Mouse (Mus musculus) lung, embryonic 15.5 days (tissue): ENCODE data around the gene Map7. TPM values are rescaled to one million over a fixed set of nuclear protein-coding genes. Genes with fewer than 3 reads are reported as not detected.
A peak's percentile ranks its signal among the peaks of the same experiment; 100 is the strongest.

Experiments
- ATAC-seq: fragments of 200-750 bp; cut with Nextera tagmentation; 2 replicates; pipeline ENCODE4 v1.8.0; 2017; ENCODE audit warnings: moderate number of reproducible peaks, borderline replicate concordance; ENCODE audit not compliant: low FRiP score, low TSS enrichment; ENCODE audit errors: extremely low read depth
- H3K27ac ChIP-seq: fragments of 300-500 bp; sonication (generic); 2 replicates; pipeline ENCODE4 v1.5.1; 2015; ENCODE audit warnings: moderate library complexity, mild to moderate bottlenecking, inconsistent platforms
- H3K27me3 ChIP-seq: fragments of 300-500 bp; sonication (generic); 2 replicates; pipeline ENCODE4 v1.6.1; 2015; ENCODE audit warnings: inconsistent platforms
- H3K36me3 ChIP-seq: fragments of 300-500 bp; sonication (generic); 2 replicates; pipeline ENCODE4 v1.6.1; 2015; ENCODE audit warnings: inconsistent platforms
- H3K4me1 ChIP-seq: fragments of 300-500 bp; sonication (generic); 2 replicates; pipeline ENCODE4 v1.6.1; 2015; ENCODE audit warnings: inconsistent platforms
- H3K4me2 ChIP-seq: fragments of 300-500 bp; sonication (generic); 2 replicates; pipeline ENCODE4 v1.6.1; 2015; ENCODE audit warnings: inconsistent platforms, mild to moderate bottlenecking, moderate library complexity
- H3K4me3 ChIP-seq: fragments of 300-500 bp; sonication (generic); 2 replicates; pipeline ENCODE4 v1.5.1; 2015; ENCODE audit warnings: mild to moderate bottlenecking, inconsistent platforms
- H3K9ac ChIP-seq: fragments of 300-500 bp; sonication (generic); 2 replicates; pipeline ENCODE4 v1.6.1; 2015; ENCODE audit warnings: inconsistent platforms
- H3K9me3 ChIP-seq: fragments of 300-500 bp; sonication (generic); 2 replicates; pipeline ENCODE4 v1.6.1; 2016; ENCODE audit warnings: inconsistent platforms
- WGBS: fragments of 180-500 bp; shearing (Covaris S2); methylation state at CpG from one replicate; pipeline ENCODE4 v1.1.7; 2015; 5-methylcytosine and 5-hydroxymethylcytosine counted together
- polyA plus RNA-seq: library from polyadenylated mRNA; unstranded; fragments of >200 nt; fragmentation: Nextera tagmentation; extraction: Ambion mirVana; gene quantifications from 2 replicates; pipeline ENCODE4 v1.2.1, GENCODE M21; 2015

The Map7 gene
- polyA plus RNA-seq = 12.2 and 13.0 TPM in 2 replicates

- H3K4me3 ChIP-seq = peak within 1 kb of the TSS; percentile 69
- ATAC-seq = no peak
- peak within 1 kb of the TSS; percentile 68 for H3K9ac ChIP-seq
- H3K36me3 ChIP-seq = no peaks in the 10 kb centered on the region
- H3K27ac ChIP-seq = peak within 1 kb of the TSS; percentile 56
- H3K9me3 ChIP-seq = no peaks in the 10 kb centered on the region
- H3K4me2 ChIP-seq = peak within 1 kb of the TSS; percentile 95
- 3% methylated on average over 51 of the region's 51 CpGs for WGBS
- H3K4me1 ChIP-seq = 0 out of 2 replicates have a peak, but pooled peaks cover 11% of the 10 kb centered on the region
- peaks cover 38% of the 10 kb centered on the region for H3K27me3 ChIP-seq
Observed at GRCm38 (mm10) chr10:20148130-20148772, at the start of gene Map7. TSS of gene Map7 (plus strand) at chr10:20148471.

DNA sequence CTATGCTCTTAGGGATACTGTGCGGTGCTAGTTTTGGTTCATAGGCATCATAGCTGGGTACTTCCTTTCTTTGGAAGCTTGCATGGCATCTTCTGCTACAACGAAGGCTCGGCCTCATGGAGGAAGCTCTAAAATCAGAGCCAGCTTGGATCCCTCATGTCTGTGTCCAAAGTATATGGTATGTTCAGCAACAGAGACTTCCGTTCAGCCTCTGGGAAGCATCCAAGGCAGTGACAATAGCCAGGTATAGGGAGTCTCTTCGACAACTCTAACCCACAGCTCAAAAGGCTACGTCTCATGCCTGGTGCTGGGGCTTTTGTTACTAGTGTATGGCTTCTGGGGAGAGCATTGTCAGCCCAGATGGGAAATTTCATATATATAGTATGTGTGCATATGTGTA is 46.8 kb upstream of the Map7 start:
- Histone ChIP-seq H3K9ac (no peak overlapping the region), H3K9me3 (no peaks in the 10 kb centered on the region), H3K4me2 (no peak overlapping the region), H3K27ac (no peak overlapping the region), H3K4me3 (no peak overlapping the region), H3K4me1 (peaks cover 10% of the 10 kb centered on the region; the same call in 1 of the 2 replicates), H3K27me3 (no peaks in the 10 kb centered on the region), H3K36me3 (no peaks in the 10 kb centered on the region)
- no peak for ATAC-seq
- 94% methylated on average over 6 of the region's 6 CpGs for WGBS

- Histone ChIP-seq H3K4me1 (peaks cover 10% of the 10 kb centered on the region; the same call in 1 of the 2 replicates), H3K36me3 (no peaks in the 10 kb centered on the region), H3K4me2 (no peak overlapping the region), H3K9me3 (no peaks in the 10 kb centered on the region), H3K27me3 (no peaks in the 10 kb centered on the region), H3K27ac (no peak overlapping the region), H3K4me3 (no peak overlapping the region), H3K9ac (no peak overlapping the region)
- ATAC-seq = peak; percentile 78
- 49% methylated on average over 8 of the region's 8 CpGs for WGBS
Observed at GRCm38 (mm10) chr10:20104271-20104931, 43.9 kb upstream of the Map7 start.

- peaks cover 10% of the 10 kb centered on the region; the same call in 1 of the 2 replicates for H3K4me1 ChIP-seq
- H3K36me3 ChIP-seq = no peaks in the 10 kb centered on the region
- WGBS = 71% methylated on average over 4 of the region's 4 CpGs
- no peak overlapping the region for H3K4me2 ChIP-seq
- H3K9ac ChIP-seq = no peak overlapping the region
- H3K9me3 ChIP-seq = no peaks in the 10 kb centered on the region
- no peaks in the 10 kb centered on the region for H3K27me3 ChIP-seq
- ATAC-seq = no peak
- H3K4me3 ChIP-seq = no peak overlapping the region
- H3K27ac ChIP-seq = no peak overlapping the region
Observed at GRCm38 (mm10) chr10:20105575-20105974, 42.7 kb upstream of the Map7 start.

DNA sequence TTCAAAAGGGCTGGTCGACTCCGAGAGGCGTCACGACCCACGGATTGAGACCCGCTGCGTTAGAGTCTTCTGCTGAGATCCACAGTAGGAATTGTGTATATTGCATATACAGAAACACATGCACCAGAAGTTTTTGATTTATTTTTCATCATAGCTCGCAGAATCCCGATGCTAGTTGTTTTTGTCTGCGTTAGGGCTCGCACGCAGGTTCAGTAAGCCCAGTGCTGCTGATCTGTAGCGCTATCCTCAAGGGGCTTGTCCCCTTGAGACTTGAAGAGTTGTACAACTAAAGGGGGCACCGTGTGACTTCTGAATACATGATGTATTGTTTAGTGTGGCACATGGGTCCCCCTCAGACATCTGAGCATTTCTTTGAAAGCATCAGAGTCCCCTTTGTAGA is 41.2 kb upstream of the Map7 start:
- WGBS = 84% methylated on average over 14 of the region's 14 CpGs
- no peak overlapping the region for H3K9ac ChIP-seq

GRCm38 (mm10) chr10:20111508-20111907 is 36.8 kb upstream of the Map7 start:
- no peak overlapping the region for H3K27ac ChIP-seq
- H3K4me3 ChIP-seq = no peak overlapping the region
- H3K4me1 ChIP-seq = peaks cover 4% of the 10 kb centered on the region; the same call in 1 of the 2 replicates
- WGBS = 86% methylated on average over 5 of the region's 5 CpGs
- no peaks in the 10 kb centered on the region for H3K36me3 ChIP-seq
- ATAC-seq = no peak
- no peak overlapping the region for H3K9ac ChIP-seq
- no peaks in the 10 kb centered on the region for H3K27me3 ChIP-seq
- H3K4me2 ChIP-seq = no peak overlapping the region
- H3K9me3 ChIP-seq = no peaks in the 10 kb centered on the region

More for the DNA sequence above, 41.2 kb upstream of the Map7 start:
- no peak overlapping the region for H3K27ac ChIP-seq
- H3K4me1 ChIP-seq = peaks cover 11% of the 10 kb centered on the region; the same call in 1 of the 2 replicates
- H3K27me3 ChIP-seq = no peaks in the 10 kb centered on the region
- H3K4me2 ChIP-seq = no peak overlapping the region
- no peak overlapping the region for H3K4me3 ChIP-seq
- ATAC-seq = no peak
- no peaks in the 10 kb centered on the region for H3K36me3 ChIP-seq
- no peaks in the 10 kb centered on the region for H3K9me3 ChIP-seq

- Histone ChIP-seq H3K9ac (no peak overlapping the region), H3K36me3 (no peaks in the 10 kb centered on the region), H3K27ac (no peak overlapping the region), H3K4me1 (peaks cover 4% of the 10 kb centered on the region; the same call in 1 of the 2 replicates), H3K4me3 (no peak overlapping the region), H3K27me3 (no peaks in the 10 kb centered on the region), H3K4me2 (no peak overlapping the region), H3K9me3 (no peaks in the 10 kb centered on the region)
- WGBS = 63% methylated on average over 18 of the region's 18 CpGs
- peak; percentile 19; the same call in 1 of the 2 replicates for ATAC-seq
Observed at GRCm38 (mm10) chr10:20112026-20112973, 36.0 kb upstream of the Map7 start.

DNA sequence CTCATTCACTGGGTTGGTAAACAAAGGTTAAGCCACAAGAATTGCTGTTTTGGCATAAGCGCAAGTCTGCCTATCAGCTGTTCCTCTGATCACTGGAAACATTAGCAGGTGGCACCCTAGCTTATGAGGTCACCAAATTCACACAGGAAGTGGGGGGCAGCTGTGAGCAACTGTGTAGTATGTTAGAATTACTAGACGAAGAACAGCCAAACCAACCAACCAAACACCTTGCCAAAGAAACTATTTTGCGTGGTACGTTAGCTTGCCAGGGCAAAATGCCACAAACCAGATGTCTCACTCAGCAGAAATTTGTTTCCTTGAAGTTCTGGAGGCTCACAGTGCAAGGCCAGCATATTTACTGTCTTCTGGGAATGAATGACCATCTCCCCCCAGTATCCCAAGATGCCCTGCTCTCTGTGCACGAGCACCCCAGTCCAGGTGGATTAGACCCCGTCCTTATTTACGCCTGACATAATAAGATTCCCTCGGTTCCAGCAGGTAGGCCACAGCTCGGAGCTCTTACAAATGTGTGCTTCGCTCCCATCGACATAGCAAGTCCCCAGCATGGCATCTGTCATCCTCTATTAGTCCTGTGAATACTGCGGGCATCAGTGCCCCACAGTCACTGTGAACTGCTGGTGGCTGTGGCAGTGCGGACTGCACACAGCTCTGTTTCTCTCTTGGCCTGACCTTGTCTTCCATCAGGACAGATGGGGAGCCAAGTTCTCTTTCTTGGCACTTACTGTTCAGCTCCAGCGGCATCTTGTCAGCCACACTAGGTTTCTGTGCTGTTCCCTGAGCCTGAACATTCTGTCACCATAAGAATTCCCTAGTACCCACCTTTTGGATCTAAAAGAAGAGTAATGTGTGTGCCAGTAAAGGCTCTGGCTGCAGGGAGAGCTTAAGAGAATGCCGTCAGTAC is 28.5 kb upstream of the Map7 start:
- H3K4me1 ChIP-seq = no peaks in the 10 kb centered on the region
- WGBS = 86% methylated on average over 15 of the region's 15 CpGs
- no peak overlapping the region for H3K4me2 ChIP-seq
- no peaks in the 10 kb centered on the region for H3K9me3 ChIP-seq
- H3K9ac ChIP-seq = no peak overlapping the region
- no peak overlapping the region for H3K27ac ChIP-seq
- H3K4me3 ChIP-seq = no peak overlapping the region
- no peak for ATAC-seq
- H3K27me3 ChIP-seq = no peaks in the 10 kb centered on the region
- no peaks in the 10 kb centered on the region for H3K36me3 ChIP-seq

- no peak overlapping the region for H3K4me2 ChIP-seq
- no peaks in the 10 kb centered on the region for H3K4me1 ChIP-seq
- WGBS = 87% methylated on average over 4 of the region's 4 CpGs
- H3K9me3 ChIP-seq = no peaks in the 10 kb centered on the region
- H3K27me3 ChIP-seq = no peaks in the 10 kb centered on the region
- H3K27ac ChIP-seq = no peak overlapping the region
- H3K9ac ChIP-seq = no peak overlapping the region
- no peak for ATAC-seq
- no peaks in the 10 kb centered on the region for H3K36me3 ChIP-seq
- no peak overlapping the region for H3K4me3 ChIP-seq
Observed at GRCm38 (mm10) chr10:20121981-20122380, 26.3 kb upstream of the Map7 start.

- H3K27ac ChIP-seq = no peak overlapping the region
- H3K4me3 ChIP-seq = no peak overlapping the region
- no peaks in the 10 kb centered on the region for H3K9me3 ChIP-seq
- H3K27me3 ChIP-seq = no peaks in the 10 kb centered on the region
- H3K4me1 ChIP-seq = no peaks in the 10 kb centered on the region
- no peak overlapping the region for H3K9ac ChIP-seq
- WGBS = 50% methylated on average over 9 of the region's 9 CpGs
- H3K4me2 ChIP-seq = no peak overlapping the region
- ATAC-seq = no peak
- H3K36me3 ChIP-seq = no peaks in the 10 kb centered on the region
Observed at GRCm38 (mm10) chr10:20123401-20123800, 24.9 kb upstream of the Map7 start.

DNA sequence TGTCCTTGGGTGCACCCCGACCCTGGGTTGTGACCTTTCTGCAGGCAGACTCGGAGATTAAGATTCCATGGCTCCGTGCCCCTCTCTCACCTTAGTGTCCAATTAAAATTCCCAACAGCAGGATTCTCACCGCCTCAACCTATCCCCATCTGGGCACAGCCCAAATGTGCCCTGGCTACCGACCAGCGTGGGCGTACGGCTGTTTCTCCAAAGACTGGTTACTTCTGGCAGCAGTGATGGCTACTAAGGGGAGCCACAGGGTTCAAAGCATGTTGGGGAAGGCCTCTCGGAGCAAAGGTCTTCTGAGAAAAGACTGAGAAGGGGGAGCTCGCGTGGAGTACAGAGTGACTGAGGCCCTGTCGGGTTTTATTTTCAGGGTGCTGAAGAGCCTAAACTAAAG is 23.7 kb upstream of the Map7 start:
- 87% methylated on average over 12 of the region's 12 CpGs for WGBS
- no peak overlapping the region for H3K27ac ChIP-seq
- no peaks in the 10 kb centered on the region for H3K4me1 ChIP-seq
- H3K9ac ChIP-seq = no peak overlapping the region
- no peak overlapping the region for H3K4me3 ChIP-seq
- H3K27me3 ChIP-seq = no peaks in the 10 kb centered on the region
- H3K36me3 ChIP-seq = no peaks in the 10 kb centered on the region
- no peak overlapping the region for H3K4me2 ChIP-seq
- no peaks in the 10 kb centered on the region for H3K9me3 ChIP-seq
- ATAC-seq = no peak
